Mouse (Mus musculus) spleen, adult 2 months (tissue): Measurements from ENCODE around the gene Prph2.

ENCODE experiments used
- CTCF ChIP-seq: fragments of 200-500 bp; IDR thresholded peaks from 2 replicates; pipeline ENCODE4 v1.5.1; 2011; ENCODE audit warnings: mild to moderate bottlenecking, inconsistent platforms; ENCODE audit not compliant: insufficient read depth, insufficient read length, insufficient replicate concordance; ENCODE audit errors: extremely low read depth
- POLR2A ChIP-seq: fragments of 200-500 bp; IDR thresholded peaks from 2 replicates; pipeline ENCODE4 v1.6.1; 2011; ENCODE audit warnings: low read depth, low read length, inconsistent platforms

DNA sequence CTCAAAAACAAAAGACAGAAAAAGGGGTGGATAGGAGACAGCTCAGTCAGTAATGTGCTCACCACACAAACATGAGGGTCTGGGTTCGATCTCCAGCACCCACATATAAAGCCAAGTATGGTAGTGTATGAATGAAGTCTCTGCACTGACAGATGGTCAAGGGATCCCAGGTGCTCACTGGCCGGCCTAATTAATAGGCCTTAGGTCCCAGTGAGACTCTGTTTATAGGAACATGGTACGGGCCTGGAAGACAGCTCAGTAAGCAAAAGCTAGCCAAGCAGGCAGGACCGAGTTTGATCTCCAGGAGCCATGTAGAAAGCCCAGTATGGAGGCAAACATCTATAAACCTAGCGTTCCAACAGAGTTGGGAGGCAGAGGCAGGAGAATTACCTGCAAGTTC is 33.2 kb upstream of the Prph2 start:
- TF ChIP-seq CTCF (no peak), POLR2A (no peak)
